Mouse (Mus musculus): ENCODE results near the gene Nuak1. TPM values are rescaled to one million over a fixed set of nuclear protein-coding genes. Genes with fewer than 3 reads are reported as not detected.

Nuak1 gene
- polyA plus RNA-seq, 1 experiment = 5.7 TPM

DNA sequence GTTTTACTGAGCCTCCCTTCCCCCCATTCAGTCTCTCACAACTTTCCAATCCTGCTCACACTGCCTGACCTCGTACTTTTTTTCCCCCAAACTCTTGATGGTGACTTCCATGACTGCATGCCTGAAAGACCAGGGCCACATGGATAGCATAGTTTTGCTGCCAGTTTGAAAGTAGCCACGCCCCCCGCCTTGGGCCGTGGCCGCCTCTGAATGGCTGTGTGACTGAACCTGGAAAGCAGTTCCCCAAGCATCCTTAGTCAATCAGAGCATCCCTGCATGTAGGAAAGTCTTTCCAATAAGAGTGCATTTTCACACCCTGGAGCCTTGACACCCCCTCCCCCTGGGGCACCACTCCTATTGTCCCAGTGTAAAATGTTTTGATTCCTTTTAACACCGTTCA, 116.4 kb downstream of the Nuak1 start:
- no peaks in the 10 kb centered on the region for H3K36me3 ChIP-seq (ENCODE audit: control insufficient read depth, insufficient read depth, low read length)
- WGBS = 75% methylated on average over 6 of the region's 6 CpGs
- no peaks in the 10 kb centered on the region for H3K27me3 ChIP-seq (ENCODE audit: control insufficient read depth, insufficient read depth, low read length)
- no peak overlapping the region for H3K4me3 ChIP-seq (ENCODE audit: control insufficient read depth, insufficient read depth, low read length)
- H3K4me1 ChIP-seq (replicated peaks; ENCODE audit: control insufficient read depth, insufficient read depth, low read length) = no peaks in the 10 kb centered on the region
- no peak overlapping the region for H3K27ac ChIP-seq (ENCODE audit: control insufficient read depth, insufficient read depth, low read length)
- no peak for DNase-seq
- no peak for TF ChIP-seq POLR2A (IDR thresholded peaks at IDR 0.05; ENCODE audit: control insufficient read depth, extremely low read depth, insufficient read depth, low read length, poor library complexity)
- TF ChIP-seq CTCF (IDR thresholded peaks at IDR 0.05; ENCODE audit: borderline replicate concordance, control insufficient read depth, extremely low read depth, insufficient read depth, low read length, poor library complexity) = no peak

Other genes starting within 250 kb of the Nuak1 start
- 8.0 and 8.2 TPM in 2 replicates for gene Ckap4, start 93.5 kb upstream of the Nuak1 start, polyA plus RNA-seq (2012; rRNA removed)
- 99.2 and 139 TPM in 2 replicates for gene Tcp11l2, start 136.0 kb upstream of the Nuak1 start, polyA plus RNA-seq (2012; rRNA removed)
- gene Polr3b, start 181.7 kb upstream of the Nuak1 start, polyA plus RNA-seq (2012; rRNA removed) = 6.5 and 6.6 TPM in 2 replicates

Data from thymus, adult 2 months (tissue).